Mouse (Mus musculus): Measurements from ENCODE around the gene Tomm22. TPM values are rescaled to one million over a fixed set of nuclear protein-coding genes. Genes with fewer than 3 reads are reported as not detected.

Tomm22 gene
- polyA plus RNA-seq, 1 experiment from 2014 or later: 320 TPM

DNA sequence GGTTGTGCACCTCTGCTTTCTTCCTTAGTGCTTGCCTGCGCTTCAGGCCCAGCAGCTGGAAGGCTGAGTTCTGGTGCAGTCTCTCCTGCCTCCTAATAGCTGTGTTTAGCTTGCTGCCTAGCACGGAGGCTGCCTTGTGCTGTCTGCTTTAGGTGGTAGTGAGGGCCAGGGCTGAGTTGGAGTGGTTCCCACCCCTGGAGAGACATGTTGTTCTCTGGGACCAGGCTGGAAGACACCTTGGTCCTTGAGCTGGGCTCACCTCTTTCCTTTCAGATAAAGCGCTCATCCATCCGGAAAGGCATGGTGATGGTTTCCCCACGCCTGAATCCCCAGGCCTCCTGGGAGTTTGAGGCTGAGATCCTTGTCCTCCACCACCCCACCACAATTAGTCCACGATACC lies 46.0 kb downstream of the Tomm22 start:
- Histone ChIP-seq H3K9ac (replicated peaks; ENCODE audit: low read length) (no peak overlapping the region), H3K36me3 (replicated peaks; ENCODE audit: control insufficient read depth, insufficient read depth, low read depth, low read length) (no peaks in the 10 kb centered on the region; the same call in none of the 2 replicates), H3K4me3 (ENCODE audit: low read depth, low read length) (no peak overlapping the region), H3K4me1 (ENCODE audit: control insufficient read depth, insufficient read depth, low read length) (no peaks in the 10 kb centered on the region), H3K27me3 (ENCODE audit: control insufficient read depth, insufficient read depth, low read length) (no peaks in the 10 kb centered on the region), H3K27ac (replicated peaks; ENCODE audit: low read depth, low read length) (no peak overlapping the region), H3K9me3 (replicated peaks; ENCODE audit: control insufficient read depth, low read length) (no peaks in the 10 kb centered on the region), H3K4me2 (ENCODE audit: low read depth, low read length) (no peak overlapping the region)
- ATAC-seq (replicated peaks; ENCODE audit: insufficient number of reproducible peaks, low FRiP score, low TSS enrichment, low read depth) (no peak), DNase-seq (ENCODE audit: low spot score) (no peak)
- 90% methylated on average over 6 of the region's 6 CpGs for WGBS

DNA sequence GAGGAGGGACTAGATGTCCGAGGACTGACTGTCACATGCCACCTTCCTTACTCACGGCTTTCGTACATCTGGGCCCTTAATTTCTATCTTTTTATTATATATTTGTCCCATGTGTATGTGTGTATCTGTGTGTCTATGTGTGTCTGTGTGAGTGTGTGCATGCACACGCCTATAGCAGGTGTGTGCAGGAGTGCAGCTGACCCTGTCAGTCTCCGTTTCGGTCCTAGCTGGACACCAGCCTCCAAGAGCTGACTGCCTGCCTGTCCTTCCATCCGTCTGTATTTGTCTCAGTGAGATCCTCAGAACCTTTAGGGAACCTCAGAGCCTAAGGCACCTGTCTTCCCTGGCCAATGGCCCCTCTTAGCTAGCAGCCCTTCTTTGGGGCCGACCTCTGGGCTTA lies 49.6 kb downstream of the Tomm22 start:
- H3K4me3 ChIP-seq (ENCODE audit: low read depth, low read length): no peak overlapping the region
- WGBS: 87% methylated on average over 8 of the region's 8 CpGs
- no peaks in the 10 kb centered on the region for H3K9me3 ChIP-seq (replicated peaks; ENCODE audit: control insufficient read depth, low read length)
- no peak overlapping the region for H3K4me2 ChIP-seq (ENCODE audit: low read depth, low read length)
- H3K36me3 ChIP-seq (replicated peaks; ENCODE audit: control insufficient read depth, insufficient read depth, low read depth, low read length): no peaks in the 10 kb centered on the region; the same call in none of the 2 replicates
- no peak for DNase-seq (ENCODE audit: low spot score)
- no peak overlapping the region for H3K9ac ChIP-seq (replicated peaks; ENCODE audit: low read length)
- H3K27me3 ChIP-seq (ENCODE audit: control insufficient read depth, insufficient read depth, low read length): no peaks in the 10 kb centered on the region
- H3K27ac ChIP-seq (replicated peaks; ENCODE audit: low read depth, low read length): no peak overlapping the region
- ATAC-seq (replicated peaks; ENCODE audit: insufficient number of reproducible peaks, low FRiP score, low TSS enrichment, low read depth): no peak
- no peaks in the 10 kb centered on the region for H3K4me1 ChIP-seq (ENCODE audit: control insufficient read depth, insufficient read depth, low read length)

DNA sequence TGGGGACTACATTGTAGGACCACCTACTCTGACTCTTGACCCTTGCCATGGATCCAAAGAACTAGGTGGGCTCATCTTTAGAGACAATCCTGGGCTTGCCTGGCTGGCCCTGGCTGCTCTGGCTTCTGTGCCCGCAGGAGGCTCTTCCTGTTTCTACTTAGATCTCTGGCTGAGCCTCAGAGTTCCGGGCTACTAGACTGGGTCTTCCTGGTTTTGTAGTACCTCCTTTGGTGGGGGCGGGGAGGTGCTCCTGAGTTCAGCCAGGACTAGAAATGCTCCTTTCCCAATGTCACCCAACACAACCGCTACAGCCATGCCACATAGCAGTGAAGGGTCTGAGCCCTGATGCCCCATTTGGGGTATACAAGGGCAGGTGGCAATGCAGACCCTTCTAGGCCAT lies 50.1 kb downstream of the Tomm22 start:
- Histone ChIP-seq H3K4me3 (ENCODE audit: low read depth, low read length) (no peak overlapping the region), H3K4me1 (ENCODE audit: control insufficient read depth, insufficient read depth, low read length) (no peaks in the 10 kb centered on the region), H3K9me3 (replicated peaks; ENCODE audit: control insufficient read depth, low read length) (no peaks in the 10 kb centered on the region), H3K36me3 (replicated peaks; ENCODE audit: control insufficient read depth, insufficient read depth, low read depth, low read length) (no peaks in the 10 kb centered on the region; the same call in none of the 2 replicates), H3K9ac (replicated peaks; ENCODE audit: low read length) (no peak overlapping the region), H3K4me2 (ENCODE audit: low read depth, low read length) (no peak overlapping the region), H3K27ac (replicated peaks; ENCODE audit: low read depth, low read length) (no peak overlapping the region), H3K27me3 (ENCODE audit: control insufficient read depth, insufficient read depth, low read length) (no peaks in the 10 kb centered on the region)
- WGBS: 82% methylated on average over 4 of the region's 4 CpGs
- DNase-seq (ENCODE audit: low spot score) (no peak), ATAC-seq (replicated peaks; ENCODE audit: insufficient number of reproducible peaks, low FRiP score, low TSS enrichment, low read depth) (no peak)

Other genes with a start within 250 kb of the Tomm22 start
- gene Csnk1e, start 215.3 kb upstream of the Tomm22 start, polyA plus RNA-seq (2014; fragmentation: Nextera tagmentation; extraction: Ambion mirVana): 108 and 109 TPM in 2 replicates
- gene Kcnj4, start 165.6 kb upstream of the Tomm22 start, polyA plus RNA-seq (2014; fragmentation: Nextera tagmentation; extraction: Ambion mirVana): 0.25 TPM in 1 of 2 replicates, not detected in the other
- gene Kdelr3, start 154.4 kb upstream of the Tomm22 start, polyA plus RNA-seq (2014; fragmentation: Nextera tagmentation; extraction: Ambion mirVana): 11.8 and 13.7 TPM in 2 replicates
- gene Ddx17, start 124.1 kb upstream of the Tomm22 start, polyA plus RNA-seq (2014; fragmentation: Nextera tagmentation; extraction: Ambion mirVana): 77.4 and 79.2 TPM in 2 replicates
- gene Dmc1, start 65.8 kb upstream of the Tomm22 start, polyA plus RNA-seq (2014; fragmentation: Nextera tagmentation; extraction: Ambion mirVana): 0.89 and 1.5 TPM in 2 replicates
- gene Fam227a, start 11.9 kb upstream of the Tomm22 start, polyA plus RNA-seq (2014; fragmentation: Nextera tagmentation; extraction: Ambion mirVana): 1.8 and 3.3 TPM in 2 replicates
- 64.3 and 66.2 TPM in 2 replicates for gene Cby1, start 11.7 kb upstream of the Tomm22 start, polyA plus RNA-seq (2014; fragmentation: Nextera tagmentation; extraction: Ambion mirVana)
- 16.4 and 17.4 TPM in 2 replicates for gene Josd1, start 17.1 kb downstream of the Tomm22 start, polyA plus RNA-seq (2014; fragmentation: Nextera tagmentation; extraction: Ambion mirVana)
- gene Gtpbp1, start 20.0 kb downstream of the Tomm22 start, polyA plus RNA-seq (2014; fragmentation: Nextera tagmentation; extraction: Ambion mirVana): 29.2 and 31.6 TPM in 2 replicates
- 3.1 and 4.4 TPM in 2 replicates for gene Sun2, start 71.7 kb downstream of the Tomm22 start, polyA plus RNA-seq (2014; fragmentation: Nextera tagmentation; extraction: Ambion mirVana)
- 61.6 and 64.2 TPM in 2 replicates for gene Dnal4, start 107.0 kb downstream of the Tomm22 start, polyA plus RNA-seq (2014; fragmentation: Nextera tagmentation; extraction: Ambion mirVana)
- 0.77 and 1.1 TPM in 2 replicates for gene Nptxr, start 133.9 kb downstream of the Tomm22 start, polyA plus RNA-seq (2014; fragmentation: Nextera tagmentation; extraction: Ambion mirVana)
- 0.56 TPM in 1 of 2 replicates, not detected in the other for gene Npcd, start 163.4 kb downstream of the Tomm22 start, polyA plus RNA-seq (2014; fragmentation: Nextera tagmentation; extraction: Ambion mirVana)
- gene Cbx6, start 163.8 kb downstream of the Tomm22 start, polyA plus RNA-seq (2014; fragmentation: Nextera tagmentation; extraction: Ambion mirVana): 8.3 and 12.1 TPM in 2 replicates
- 7.6 and 7.9 TPM in 2 replicates for gene Apobec3, start 220.8 kb downstream of the Tomm22 start, polyA plus RNA-seq (2014; fragmentation: Nextera tagmentation; extraction: Ambion mirVana)